Mouse (Mus musculus) G1E (cell line): ENCODE results near the gene Elovl6. TPM values are rescaled to one million over a fixed set of nuclear protein-coding genes. Genes with fewer than 3 reads are reported as not detected.

ENCODE experiments used
- ATAC-seq: 2 replicates; pipeline ENCODE4 v1.8.0; 2016; ENCODE audit warnings: mild to moderate bottlenecking; ENCODE audit not compliant: insufficient number of reproducible peaks, poor library complexity, low FRiP score, severe bottlenecking; ENCODE audit errors: extremely low read depth
- DNase-seq: peaks from one replicate; pipeline ENCODE4 v3.0.0; 2012; ENCODE audit warnings: low spot score
- H3K27me3 ChIP-seq: 2 replicates; pipeline ENCODE4 v1.6.1; 2012; ENCODE audit warnings: mild to moderate bottlenecking, low read length, inconsistent platforms; ENCODE audit not compliant: insufficient read depth
- H3K36me3 ChIP-seq: replicated peaks from 2 replicates; pipeline ENCODE3; 2012; ENCODE audit warnings: mild to moderate bottlenecking, inconsistent platforms
- H3K4me1 ChIP-seq: 2 replicates; pipeline ENCODE4 v1.6.1; 2012; ENCODE audit warnings: low read depth, low read length, inconsistent platforms, mixed read lengths; ENCODE audit not compliant: insufficient read depth
- H3K4me3 ChIP-seq: 2 replicates; pipeline ENCODE4 v1.5.1; 2012; ENCODE audit warnings: low read depth, mild to moderate bottlenecking, inconsistent platforms, low read length, moderate library complexity, mixed read lengths
- H3K9me3 ChIP-seq: replicated peaks from 2 replicates; pipeline ENCODE4 v1.6.1; 2012; ENCODE audit warnings: inconsistent platforms
- CTCF ChIP-seq: IDR thresholded peaks from 2 replicates; pipeline ENCODE4 v1.5.1; 2012; ENCODE audit warnings: low read depth, low read length, inconsistent platforms, mixed read lengths
- GATA1 ChIP-seq: IDR thresholded peaks from 2 replicates; pipeline ENCODE4 v1.6.1; 2012; ENCODE audit warnings: borderline replicate concordance, low read length, inconsistent platforms, mixed read lengths
- GATA2 ChIP-seq: IDR thresholded peaks from 2 replicates; pipeline ENCODE4 v1.6.1; 2012; ENCODE audit warnings: low read depth, low read length, inconsistent platforms, borderline replicate concordance
- POLR2AphosphoS5 ChIP-seq: IDR thresholded peaks from 2 replicates; pipeline ENCODE4 v1.6.1; 2012; ENCODE audit warnings: low read depth, low read length, inconsistent platforms; ENCODE audit not compliant: insufficient replicate concordance
- TAL1 ChIP-seq: conservative IDR thresholded peaks from 2 replicates; pipeline ENCODE4 v1.6.1; 2012; ENCODE audit warnings: low read depth, low read length, inconsistent platforms, mixed read lengths
- polyA plus RNA-seq: library from polyadenylated mRNA; stranded (reverse); fragments of >175 nt; gene quantifications from 2 replicates; pipeline ENCODE4 v1.2.3, GENCODE M21; 2012
- total RNA-seq, 2 experiments: library from RNA; stranded (forward) in 1 of 2; stranded (reverse) in 1 of 2; fragments of 200-1000 nt in 1 of 2; fragments of >200 nt in 1 of 2; fragmentation: Nextera tagmentation in 1 of 2; gene quantifications; 2 replicates each; pipeline ENCODE4 v1.2.3; 2014 to 2017

Gene Elovl6
- total and polyA plus RNA-seq, 3 experiments: 2.3 to 20.4 (median 20.4) TPM

GRCm38 (mm10) chr3:129545801-129546200 is 13.6 kb downstream of the Elovl6 start:
- ATAC-seq (no peak), DNase-seq (no peak)
- TF ChIP-seq POLR2AphosphoS5 (no peak), CTCF (no peak), GATA2 (no peak), TAL1 (no peak), GATA1 (no peak)
- H3K27me3 ChIP-seq: no peaks in the 10 kb centered on the region
- no peak overlapping the region for H3K4me3 ChIP-seq
- no peaks in the 10 kb centered on the region for H3K9me3 ChIP-seq
- H3K36me3 ChIP-seq: peaks cover 80% of the 10 kb centered on the region
- peaks cover 3% of the 10 kb centered on the region; the same call in 1 of the 2 replicates for H3K4me1 ChIP-seq

DNA sequence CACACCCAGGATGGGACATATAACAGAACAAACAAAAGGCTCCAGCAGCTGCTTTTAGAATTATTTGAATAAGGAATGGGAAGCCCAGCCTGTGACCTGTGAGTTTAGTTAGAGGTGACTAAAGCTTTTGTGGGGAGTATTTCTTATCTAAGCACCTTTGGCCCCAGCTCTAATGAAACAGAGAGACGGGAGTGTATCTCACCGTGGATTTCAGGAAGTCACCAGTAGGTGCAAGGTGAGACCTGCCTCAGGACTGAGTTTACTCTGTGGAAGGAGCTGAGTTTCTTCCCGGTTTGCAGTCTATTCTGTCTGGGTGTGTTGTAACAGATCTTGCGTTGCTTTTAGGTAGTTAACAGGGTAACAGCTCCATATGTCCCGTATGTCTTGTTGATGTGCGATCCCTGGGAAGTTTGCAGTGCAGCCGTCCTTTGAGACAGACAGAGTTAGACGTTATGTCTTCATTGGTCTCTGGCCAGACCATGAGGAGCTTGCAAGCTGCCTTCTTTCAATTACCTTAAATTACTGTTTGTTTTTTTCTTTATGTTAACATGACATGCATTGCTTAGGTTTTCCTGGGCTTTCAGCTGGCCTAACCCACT is 15.8 kb downstream of the Elovl6 start:
- Histone ChIP-seq H3K9me3 (no peaks in the 10 kb centered on the region), H3K4me1 (peaks cover 6% of the 10 kb centered on the region), H3K27me3 (no peaks in the 10 kb centered on the region), H3K4me3 (no peak overlapping the region), H3K36me3 (peaks cover 79% of the 10 kb centered on the region)
- DNase-seq: no peak
- TF ChIP-seq POLR2AphosphoS5: no peak
- no peak for TF ChIP-seq CTCF
- no peak for TF ChIP-seq GATA1
- TF ChIP-seq TAL1: no peak
- TF ChIP-seq GATA2: no peak
- no peak for ATAC-seq

DNA sequence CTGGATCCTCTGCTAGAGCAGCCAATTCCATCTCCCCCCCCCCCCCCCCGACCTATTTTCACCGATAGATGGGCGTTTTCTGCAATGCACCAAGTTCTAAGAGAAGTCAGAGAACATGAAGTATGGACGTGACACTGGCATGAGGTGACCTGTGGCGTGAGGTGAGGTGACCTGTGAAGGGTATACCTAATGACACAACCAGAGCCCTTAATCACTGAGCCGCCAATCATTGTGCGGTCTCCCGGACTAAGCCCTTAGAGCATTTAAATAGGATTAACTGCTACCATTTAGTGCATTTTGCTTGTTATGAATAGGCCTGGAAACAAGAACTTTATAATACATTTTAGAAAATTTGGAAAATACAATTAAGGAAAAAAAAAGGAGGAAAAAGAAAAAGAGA is 16.6 kb downstream of the Elovl6 start:
- H3K27me3 ChIP-seq: no peaks in the 10 kb centered on the region
- ATAC-seq (no peak), DNase-seq (no peak)
- peaks cover 6% of the 10 kb centered on the region for H3K4me1 ChIP-seq
- no peak overlapping the region for H3K4me3 ChIP-seq
- H3K9me3 ChIP-seq: no peaks in the 10 kb centered on the region
- no peak for TF ChIP-seq CTCF
- TF ChIP-seq GATA1: no peak
- TF ChIP-seq POLR2AphosphoS5: no peak
- TF ChIP-seq GATA2: no peak
- no peak for TF ChIP-seq TAL1
- H3K36me3 ChIP-seq: peaks cover 78% of the 10 kb centered on the region

GRCm38 (mm10) chr3:129549546-129549945 is 17.4 kb downstream of the Elovl6 start:
- peaks cover 6% of the 10 kb centered on the region for H3K4me1 ChIP-seq
- no peak for DNase-seq
- peaks cover 78% of the 10 kb centered on the region for H3K36me3 ChIP-seq
- no peaks in the 10 kb centered on the region for H3K27me3 ChIP-seq
- ATAC-seq: no peak
- TF ChIP-seq TAL1: no peak
- TF ChIP-seq GATA2: no peak
- TF ChIP-seq CTCF: no peak
- no peak for TF ChIP-seq GATA1
- no peak for TF ChIP-seq POLR2AphosphoS5
- no peaks in the 10 kb centered on the region for H3K9me3 ChIP-seq
- H3K4me3 ChIP-seq: no peak overlapping the region

DNA sequence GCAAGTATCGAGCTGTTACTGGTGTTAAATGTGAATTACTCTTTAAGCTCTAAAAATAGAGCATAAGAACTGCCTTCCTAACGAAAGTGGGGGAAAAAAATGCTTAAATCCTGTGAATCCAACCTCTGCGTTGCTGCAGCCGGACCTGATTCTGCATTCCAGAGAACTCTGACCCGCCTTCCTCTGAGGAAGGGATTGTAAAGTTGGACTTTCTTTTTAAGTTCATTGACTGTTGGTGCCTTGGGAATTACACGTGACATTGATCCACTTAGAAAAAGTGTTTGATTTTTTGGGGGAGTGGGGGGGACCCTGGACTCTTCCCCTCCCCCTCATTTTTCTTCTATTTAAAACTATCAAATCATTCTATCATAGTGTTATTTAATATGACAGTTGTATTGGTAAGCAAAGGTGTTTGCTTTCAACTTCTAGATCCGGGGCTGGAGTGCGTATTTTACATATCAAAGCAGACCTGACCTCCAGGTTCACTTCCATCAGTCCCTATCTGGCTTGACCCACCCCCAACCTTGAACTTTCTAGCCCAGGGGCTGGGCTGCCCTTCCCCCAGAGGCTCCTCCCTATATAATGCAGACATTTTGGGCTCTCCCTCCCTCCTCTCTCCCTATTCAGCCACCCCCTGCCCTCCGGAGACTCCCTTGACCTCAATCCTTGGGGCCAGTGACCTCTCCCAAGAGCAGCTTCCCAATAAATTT is 19.6 kb downstream of the Elovl6 start:
- no peak overlapping the region for H3K4me3 ChIP-seq
- TF ChIP-seq TAL1 (no peak), CTCF (no peak), GATA2 (no peak), POLR2AphosphoS5 (no peak), GATA1 (no peak)
- ATAC-seq (no peak), DNase-seq (no peak)
- H3K9me3 ChIP-seq: no peaks in the 10 kb centered on the region
- H3K27me3 ChIP-seq: no peaks in the 10 kb centered on the region
- H3K4me1 ChIP-seq: peaks cover 3% of the 10 kb centered on the region; the same call in 1 of the 2 replicates
- H3K36me3 ChIP-seq: peaks cover 79% of the 10 kb centered on the region

DNA sequence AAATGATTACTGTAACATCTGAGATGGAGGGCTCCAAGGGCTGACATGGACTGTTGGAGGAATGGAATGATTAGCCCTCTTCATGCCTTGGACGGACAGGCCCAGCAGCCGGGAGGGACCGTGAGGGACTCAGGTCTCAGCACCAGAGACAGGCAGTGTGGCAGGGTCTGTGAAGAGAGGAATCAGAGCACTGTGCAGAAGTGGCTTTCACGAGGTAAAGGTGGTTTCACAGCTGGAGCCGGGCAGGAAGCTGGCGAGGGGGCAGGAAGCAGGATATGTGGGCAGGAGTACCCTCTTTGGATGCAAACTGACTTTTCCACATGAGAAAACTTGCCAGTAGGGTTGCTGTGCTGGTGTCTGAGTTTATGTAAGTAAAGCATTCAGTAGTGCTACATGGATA is 20.2 kb downstream of the Elovl6 start:
- peaks cover 3% of the 10 kb centered on the region; the same call in 1 of the 2 replicates for H3K4me1 ChIP-seq
- no peak for TF ChIP-seq POLR2AphosphoS5
- TF ChIP-seq CTCF: no peak
- TF ChIP-seq GATA2: no peak
- TF ChIP-seq GATA1: no peak
- no peak for TF ChIP-seq TAL1
- H3K36me3 ChIP-seq: peaks cover 80% of the 10 kb centered on the region
- no peaks in the 10 kb centered on the region for H3K27me3 ChIP-seq
- no peak for ATAC-seq
- no peak overlapping the region for H3K4me3 ChIP-seq
- H3K9me3 ChIP-seq: no peaks in the 10 kb centered on the region
- no peak for DNase-seq
